Mouse (Mus musculus) hindbrain, embryonic 13.5 days (tissue): ENCODE data around the gene Gm48551. TPM values are rescaled to one million over a fixed set of nuclear protein-coding genes. Genes with fewer than 3 reads are reported as not detected.

Experiments
- ATAC-seq: fragments of 200-750 bp; cut with Nextera tagmentation; 2 replicates; pipeline ENCODE4 v1.8.0; 2017; ENCODE audit warnings: moderate TSS enrichment; ENCODE audit not compliant: low FRiP score
- H3K27ac ChIP-seq: fragments of 300-500 bp; sonication (generic); 2 replicates; pipeline ENCODE4 v1.5.1; 2015; ENCODE audit warnings: inconsistent platforms, mild to moderate bottlenecking, moderate library complexity
- H3K27me3 ChIP-seq: fragments of 300-500 bp; sonication (generic); 2 replicates; pipeline ENCODE4 v1.6.1; 2015; ENCODE audit warnings: mild to moderate bottlenecking, inconsistent platforms
- H3K36me3 ChIP-seq: fragments of 300-500 bp; sonication (generic); 2 replicates; pipeline ENCODE4 v1.6.1; 2015; ENCODE audit warnings: mild to moderate bottlenecking, inconsistent platforms
- H3K4me1 ChIP-seq: fragments of 300-500 bp; sonication (generic); replicated peaks from 2 replicates; pipeline ENCODE4 v1.6.1; 2015; ENCODE audit warnings: inconsistent platforms
- H3K4me2 ChIP-seq: fragments of 300-500 bp; sonication (generic); 2 replicates; pipeline ENCODE4 v1.6.1; 2015; ENCODE audit warnings: inconsistent platforms, mild to moderate bottlenecking, moderate library complexity
- H3K4me3 ChIP-seq: fragments of 300-500 bp; sonication (generic); 2 replicates; pipeline ENCODE4 v1.5.1; 2015; ENCODE audit warnings: mild to moderate bottlenecking, inconsistent platforms
- H3K9ac ChIP-seq: fragments of 300-500 bp; sonication (generic); 2 replicates; pipeline ENCODE4 v1.6.1; 2015; ENCODE audit warnings: mild to moderate bottlenecking, inconsistent platforms
- H3K9me3 ChIP-seq: fragments of 300-500 bp; sonication (generic); 2 replicates; pipeline ENCODE4 v1.6.1; 2016; ENCODE audit warnings: inconsistent platforms
- WGBS: fragments of 180-500 bp; shearing (Covaris S2); methylation state at CpG from one replicate; pipeline ENCODE4 v1.1.7; 2015; 5-methylcytosine and 5-hydroxymethylcytosine counted together
- polyA plus RNA-seq: library from polyadenylated mRNA; unstranded; fragments of >200 nt; fragmentation: Nextera tagmentation; extraction: Ambion mirVana; gene quantifications from 2 replicates; pipeline ENCODE4 v1.2.1, GENCODE M21; 2015

Gene Gm48551
- 6.5 and 8.1 TPM in 2 replicates for polyA plus RNA-seq

GRCm38 (mm10) chr10:81383802-81384604 lies at the start of gene Gm48551, which contains the start of gene Dohh:
Gm48551 (plus strand) TSS chr10:81384466.
Dohh (plus strand) TSS chr10:81384428.
- H3K36me3 ChIP-seq = peaks cover 33% of the 10 kb centered on the region
- peaks cover 22% of the 10 kb centered on the region for H3K4me1 ChIP-seq
- peak within 1 kb of the TSS; percentile 90 for H3K27ac ChIP-seq
- no peaks in the 10 kb centered on the region for H3K27me3 ChIP-seq
- H3K9ac ChIP-seq = peak within 1 kb of the TSS; percentile 90
- H3K4me3 ChIP-seq = peak within 1 kb of the TSS; percentile 96
- peak within 1 kb of the TSS; percentile 95 for H3K4me2 ChIP-seq
- WGBS = 9% methylated on average over 54 of the region's 54 CpGs
- ATAC-seq = peak; percentile 91
- no peaks in the 10 kb centered on the region for H3K9me3 ChIP-seq

- no peak for ATAC-seq
- 41% methylated on average over 15 of the region's 19 CpGs for WGBS
- no peaks in the 10 kb centered on the region for H3K9me3 ChIP-seq
- H3K4me2 ChIP-seq = no peak overlapping the region
- H3K36me3 ChIP-seq = no peaks in the 10 kb centered on the region
- peaks cover 63% of the 10 kb centered on the region for H3K27me3 ChIP-seq
- H3K9ac ChIP-seq = 0 out of 2 replicates have a peak overlapping the region, but pooled peaks have one; percentile 19
- H3K27ac ChIP-seq = no peak overlapping the region
- H3K4me3 ChIP-seq = no peak overlapping the region
- H3K4me1 ChIP-seq = peaks cover 12% of the 10 kb centered on the region
Observed at GRCm38 (mm10) chr10:81335393-81336340, 48.6 kb upstream of the Gm48551 start.

GRCm38 (mm10) chr10:81336558-81336957 lies 47.7 kb upstream of the Gm48551 start:
- no peak for ATAC-seq
- Histone ChIP-seq H3K36me3 (no peaks in the 10 kb centered on the region), H3K4me2 (no peak overlapping the region), H3K9me3 (no peaks in the 10 kb centered on the region), H3K27ac (no peak overlapping the region), H3K4me3 (no peak overlapping the region), H3K4me1 (peaks cover 12% of the 10 kb centered on the region), H3K27me3 (peaks cover 69% of the 10 kb centered on the region), H3K9ac (no peak overlapping the region)
- WGBS = 93% methylated on average over 4 of the region's 4 CpGs

- H3K36me3 ChIP-seq = no peaks in the 10 kb centered on the region
- peaks cover 79% of the 10 kb centered on the region for H3K27me3 ChIP-seq
- no peak overlapping the region for H3K9ac ChIP-seq
- no peak overlapping the region for H3K27ac ChIP-seq
- no peak overlapping the region for H3K4me2 ChIP-seq
- WGBS = 34% methylated on average over 17 of the region's 17 CpGs
- peaks cover 8% of the 10 kb centered on the region for H3K4me1 ChIP-seq
- no peaks in the 10 kb centered on the region for H3K9me3 ChIP-seq
- ATAC-seq = no peak
- no peak overlapping the region for H3K4me3 ChIP-seq
Observed at GRCm38 (mm10) chr10:81340551-81341332, 43.5 kb upstream of the Gm48551 start.

GRCm38 (mm10) chr10:81341333-81341949 lies 42.8 kb upstream of the Gm48551 start:
- no peaks in the 10 kb centered on the region for H3K9me3 ChIP-seq
- no peak overlapping the region for H3K4me2 ChIP-seq
- no peak for ATAC-seq
- WGBS = 36% methylated on average over 16 of the region's 16 CpGs
- no peak overlapping the region for H3K27ac ChIP-seq
- no peaks in the 10 kb centered on the region for H3K36me3 ChIP-seq
- no peak overlapping the region for H3K9ac ChIP-seq
- peaks cover 10% of the 10 kb centered on the region for H3K4me1 ChIP-seq
- H3K27me3 ChIP-seq = peaks cover 86% of the 10 kb centered on the region
- H3K4me3 ChIP-seq = no peak overlapping the region

GRCm38 (mm10) chr10:81342686-81343505 lies 41.4 kb upstream of the Gm48551 start, which contains the start of gene Gipc3:
Gipc3 (minus strand) TSS chr10:81343266.
- Histone ChIP-seq H3K9ac (peak within 1 kb of the TSS; percentile 67), H3K9me3 (no peaks in the 10 kb centered on the region), H3K4me3 (peak within 1 kb of the TSS; percentile 46), H3K4me1 (peaks cover 18% of the 10 kb centered on the region), H3K4me2 (peak within 1 kb of the TSS; percentile 66), H3K27me3 (peaks cover 88% of the 10 kb centered on the region), H3K27ac (no peak within 1 kb of the TSS), H3K36me3 (no peaks in the 10 kb centered on the region)
- no peak for ATAC-seq
- 8% methylated on average over 55 of the region's 67 CpGs for WGBS

- H3K27me3 ChIP-seq = peaks cover 92% of the 10 kb centered on the region
- H3K4me2 ChIP-seq = no peak overlapping the region
- ATAC-seq = no peak
- WGBS = 59% methylated on average over 8 of the region's 8 CpGs
- H3K36me3 ChIP-seq = no peaks in the 10 kb centered on the region
- H3K4me3 ChIP-seq = no peak overlapping the region
- H3K9ac ChIP-seq = no peak overlapping the region
- H3K4me1 ChIP-seq = peaks cover 28% of the 10 kb centered on the region
- no peak overlapping the region for H3K27ac ChIP-seq
- H3K9me3 ChIP-seq = no peaks in the 10 kb centered on the region
Observed at GRCm38 (mm10) chr10:81344421-81345161, 39.7 kb upstream of the Gm48551 start.

- H3K9me3 ChIP-seq = no peaks in the 10 kb centered on the region
- H3K4me2 ChIP-seq = no peak overlapping the region
- H3K4me1 ChIP-seq = peaks cover 32% of the 10 kb centered on the region
- WGBS = 91% methylated on average over 4 of the region's 4 CpGs
- H3K27me3 ChIP-seq = peaks cover 88% of the 10 kb centered on the region
- H3K9ac ChIP-seq = no peak overlapping the region
- H3K27ac ChIP-seq = no peak overlapping the region
- no peak overlapping the region for H3K4me3 ChIP-seq
- no peak for ATAC-seq
- no peaks in the 10 kb centered on the region for H3K36me3 ChIP-seq
Observed at GRCm38 (mm10) chr10:81345162-81345534, 39.1 kb upstream of the Gm48551 start.

GRCm38 (mm10) chr10:81346453-81347067 lies 37.7 kb upstream of the Gm48551 start:
- no peak overlapping the region for H3K27ac ChIP-seq
- no peak for ATAC-seq

GRCm38 (mm10) chr10:81349146-81349545 lies 35.1 kb upstream of the Gm48551 start:
- no peak overlapping the region for H3K27ac ChIP-seq
- H3K9ac ChIP-seq = peak overlapping the region; percentile 80; the same call in 1 of the 2 replicates
- H3K4me3 ChIP-seq = peak overlapping the region; percentile 73
- peaks cover 49% of the 10 kb centered on the region for H3K27me3 ChIP-seq
- H3K36me3 ChIP-seq = no peaks in the 10 kb centered on the region
- ATAC-seq = no peak
- H3K4me2 ChIP-seq = peak overlapping the region; percentile 93
- no peaks in the 10 kb centered on the region for H3K9me3 ChIP-seq
- 2% methylated on average over 12 of the region's 12 CpGs for WGBS
- H3K4me1 ChIP-seq = peaks cover 24% of the 10 kb centered on the region

More at GRCm38 (mm10) chr10:81346453-81347067, 37.7 kb upstream of the Gm48551 start:
- H3K4me2 ChIP-seq = peak overlapping the region; percentile 53
- H3K4me1 ChIP-seq = peaks cover 32% of the 10 kb centered on the region
- peak overlapping the region; percentile 61 for H3K9ac ChIP-seq
- peaks cover 74% of the 10 kb centered on the region for H3K27me3 ChIP-seq
- H3K36me3 ChIP-seq = no peaks in the 10 kb centered on the region
- peak overlapping the region; percentile 31 for H3K4me3 ChIP-seq
- 10% methylated on average over 55 of the region's 55 CpGs for WGBS
- H3K9me3 ChIP-seq = no peaks in the 10 kb centered on the region
